Comparison of ENCODE assay signal across 30 mouse cellular contexts in genomic region chr9:76614165-76614564, GRCm38 (mm10). TPM values are rescaled to one million over a fixed set of nuclear protein-coding genes. Genes with fewer than 3 reads are reported as not detected.
"Had no signal": no experiment of that assay in that cellular context is flagged by ENCODE, and none has a peak within 500 bp of the region (broad histone marks: within the 10 kb centered on the region; RNA-seq: fewer than 3 reads in every experiment).

No protein-coding gene starts in this region.

- ATAC-seq: hindbrain, postnatal 0 days; intestine, embryonic 16.5 days; liver, embryonic 12.5 days had no signal

- H3K4me1 ChIP-seq: heart, embryonic 13.5 days; heart, embryonic 15.5 days; hindbrain, embryonic 13.5 days; hindbrain, embryonic 15.5 days; kidney, embryonic 15.5 days; limb, embryonic 13.5 days; limb, embryonic 15.5 days; liver, embryonic 12.5 days had no signal

- H3K9me3 ChIP-seq: heart, embryonic 13.5 days; heart, embryonic 15.5 days; hindbrain, embryonic 13.5 days; hindbrain, embryonic 15.5 days; kidney, embryonic 15.5 days; limb, embryonic 13.5 days; limb, embryonic 15.5 days; liver, embryonic 12.5 days had no signal

- H3K36me3 ChIP-seq: heart, embryonic 13.5 days; heart, embryonic 15.5 days; hindbrain, embryonic 13.5 days; hindbrain, embryonic 15.5 days; kidney, embryonic 15.5 days; limb, embryonic 13.5 days; limb, embryonic 15.5 days; liver, embryonic 12.5 days had no signal

- H3K27ac ChIP-seq: heart, adult 2 months; heart, embryonic 13.5 days; heart, embryonic 15.5 days; hindbrain, embryonic 13.5 days; hindbrain, embryonic 15.5 days; hindbrain, postnatal 0 days; kidney, embryonic 15.5 days; limb, embryonic 13.5 days; limb, embryonic 15.5 days; liver, embryonic 12.5 days; liver, embryonic 14.5 days had no signal

- DNase-seq: gastrocnemius, postnatal 14 days; gastrocnemius, postnatal 36 days; heart, adult 11 months; heart, adult 2 months; heart, postnatal 14 days; heart, postnatal 36 days; kidney, adult 11 months; kidney, adult 2 months; kidney, adult 9 months; kidney, postnatal 14 days; kidney, postnatal 36 days; layer of hippocampus, adult 9-11 months; layer of hippocampus, postnatal 36 days; left cerebral cortex, postnatal 4 days; lung, adult 18-20 months had no signal

- H3K27me3 ChIP-seq: heart, embryonic 13.5 days; heart, embryonic 15.5 days; hindbrain, embryonic 13.5 days; hindbrain, embryonic 15.5 days; kidney, embryonic 15.5 days; limb, embryonic 13.5 days; limb, embryonic 15.5 days; liver, embryonic 12.5 days had no signal

- H3K9ac ChIP-seq: heart, embryonic 13.5 days; heart, embryonic 15.5 days; hindbrain, embryonic 13.5 days; hindbrain, embryonic 15.5 days; kidney, embryonic 15.5 days; limb, embryonic 13.5 days; limb, embryonic 15.5 days; liver, embryonic 12.5 days; liver, embryonic 14.5 days had no signal

- H3K4me2 ChIP-seq: heart, embryonic 11.5 days; heart, embryonic 13.5 days; heart, embryonic 15.5 days; hindbrain, embryonic 13.5 days; hindbrain, embryonic 15.5 days; kidney, embryonic 15.5 days; limb, embryonic 13.5 days; limb, embryonic 15.5 days; liver, embryonic 12.5 days had no signal

- H3K4me3 ChIP-seq: heart, adult 2 months; heart, embryonic 13.5 days; heart, embryonic 15.5 days; hindbrain, embryonic 13.5 days; hindbrain, embryonic 15.5 days; kidney, embryonic 15.5 days; limb, embryonic 13.5 days; limb, embryonic 15.5 days; liver, embryonic 12.5 days had no signal

RNA-seq across cellular contexts. Expression of gene Fam83b, which starts 47.2 kb away (rescaled TPM):
- total RNA-seq: gastrocnemius, adult 8-10 months; gastrocnemius, postnatal 14 days; gastrocnemius, postnatal 36 days; hematopoietic stem cell, adult 5-6 weeks; hindbrain, postnatal 0 days had no signal
- polyA plus RNA-seq: heart, adult 2 months; hindbrain, embryonic 13.5 days; liver, adult 2 months had no signal
